Mouse (Mus musculus): Measurements from ENCODE around the gene Fto. TPM values are rescaled to one million over a fixed set of nuclear protein-coding genes. Genes with fewer than 3 reads are reported as not detected.

Gene Fto
- polyA plus RNA-seq, 1 experiment from 2014 or later, result 81.7 TPM

DNA sequence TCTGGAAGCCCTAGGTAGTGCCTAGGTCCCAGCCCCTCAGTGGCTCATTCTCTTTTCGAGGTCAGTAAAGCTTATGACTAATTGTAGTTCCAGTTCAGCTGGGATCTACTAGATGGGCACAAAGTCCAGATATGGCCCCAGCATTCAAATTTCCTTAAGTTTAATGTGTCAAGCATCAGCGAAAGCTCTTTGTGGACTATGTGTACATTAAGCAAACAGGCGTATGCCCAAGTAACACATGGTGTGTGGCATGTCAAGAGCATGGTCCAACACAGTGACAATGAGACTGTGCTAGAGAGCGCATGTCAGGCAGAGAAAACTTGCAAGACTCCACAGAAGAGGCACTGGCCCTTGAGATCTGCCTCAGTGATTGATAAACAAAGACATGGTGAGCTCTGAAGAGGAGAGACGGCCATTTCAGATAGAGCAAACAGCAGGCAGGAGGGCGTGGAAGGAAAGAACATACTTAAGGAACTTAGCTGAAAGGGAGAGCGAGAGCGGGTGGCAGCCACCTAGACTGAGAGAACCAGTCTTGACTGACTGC lies 192.2 kb downstream of the Fto start:
- Histone ChIP-seq H3K36me3 (no peaks in the 10 kb centered on the region), H3K27me3 (ENCODE audit: insufficient read depth, poor library complexity, severe bottlenecking) (no peaks in the 10 kb centered on the region), H3K4me1 (peaks cover 65% of the 10 kb centered on the region), H3K27ac (no peak overlapping the region), H3K9me3 (no peaks in the 10 kb centered on the region), H3K4me3 (no peak overlapping the region)
- WGBS, result 79% methylated on average over 8 of the region's 8 CpGs
- no peak for DNase-seq (ENCODE audit: low spot score)

DNA sequence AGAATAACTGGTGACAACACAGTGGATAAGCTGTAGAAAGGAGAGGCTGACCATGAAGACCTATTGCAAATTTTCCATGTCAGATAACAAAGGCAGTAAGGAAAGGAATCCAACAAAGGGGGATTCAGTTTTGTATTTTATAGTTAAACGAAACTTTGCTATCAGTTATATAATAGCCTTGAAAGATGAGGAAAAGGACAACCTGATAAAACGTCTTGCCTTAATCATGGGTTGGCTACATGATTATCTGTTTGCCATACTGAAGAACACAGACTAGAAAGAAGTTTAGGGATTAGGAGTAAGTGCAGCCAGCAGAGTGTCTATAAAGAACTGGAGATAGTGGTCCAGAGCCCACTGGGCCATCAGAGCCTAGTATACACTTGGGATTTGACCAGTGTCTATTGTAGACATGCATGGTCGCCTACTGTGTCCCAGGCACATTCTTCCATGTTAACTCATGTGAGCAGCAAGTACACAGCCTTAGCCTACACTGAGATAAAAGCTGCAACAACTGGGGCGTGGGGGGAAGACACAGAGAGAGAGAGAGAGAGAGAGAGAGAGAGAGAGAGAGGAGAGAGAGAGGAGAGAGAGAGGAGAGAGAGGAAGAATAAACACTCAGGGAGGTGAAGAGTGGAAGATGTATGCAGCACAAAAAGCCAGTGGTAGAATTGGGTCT lies 192.8 kb downstream of the Fto start:
- Histone ChIP-seq H3K9me3 (no peaks in the 10 kb centered on the region), H3K4me3 (no peak overlapping the region), H3K4me1 (peaks cover 68% of the 10 kb centered on the region), H3K27ac (no peak overlapping the region), H3K27me3 (ENCODE audit: insufficient read depth, poor library complexity, severe bottlenecking) (no peaks in the 10 kb centered on the region), H3K36me3 (no peaks in the 10 kb centered on the region)
- 60% methylated on average over 4 of the region's 4 CpGs for WGBS
- DNase-seq (ENCODE audit: low spot score), result no peak

DNA sequence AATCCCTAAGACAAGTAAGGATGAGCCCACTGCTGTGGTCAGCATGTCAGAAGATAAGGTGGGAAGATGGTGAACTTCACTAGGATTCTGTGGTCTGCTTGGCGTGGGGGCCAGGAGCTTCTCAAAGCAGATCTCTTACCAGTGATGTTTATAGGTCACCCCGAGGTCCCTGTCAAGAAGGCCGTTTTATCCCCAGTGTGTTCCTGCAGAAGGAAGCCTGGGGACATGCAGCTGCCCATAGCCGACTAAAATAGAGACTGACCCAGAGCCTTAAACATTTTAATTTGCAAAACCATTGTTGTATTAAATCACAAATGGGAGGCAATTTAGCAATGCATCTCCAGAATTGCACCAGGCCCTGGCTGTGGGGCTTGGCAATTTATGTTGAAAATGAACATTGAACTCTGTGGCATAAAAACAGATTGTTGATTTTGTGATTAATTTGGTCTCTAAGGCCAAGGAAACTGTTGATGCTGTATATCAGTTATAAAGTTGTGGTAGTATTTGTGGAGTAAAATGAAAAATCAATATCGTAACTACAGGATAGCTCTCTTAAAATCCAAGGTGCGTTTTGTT lies 193.4 kb downstream of the Fto start:
- Histone ChIP-seq H3K9me3 (no peaks in the 10 kb centered on the region), H3K4me3 (no peak overlapping the region), H3K27ac (no peak overlapping the region), H3K27me3 (ENCODE audit: insufficient read depth, poor library complexity, severe bottlenecking) (no peaks in the 10 kb centered on the region), H3K4me1 (peaks cover 73% of the 10 kb centered on the region), H3K36me3 (no peaks in the 10 kb centered on the region)
- no peak for DNase-seq (ENCODE audit: low spot score)
- WGBS, result 71% methylated on average over 6 of the region's 6 CpGs

DNA sequence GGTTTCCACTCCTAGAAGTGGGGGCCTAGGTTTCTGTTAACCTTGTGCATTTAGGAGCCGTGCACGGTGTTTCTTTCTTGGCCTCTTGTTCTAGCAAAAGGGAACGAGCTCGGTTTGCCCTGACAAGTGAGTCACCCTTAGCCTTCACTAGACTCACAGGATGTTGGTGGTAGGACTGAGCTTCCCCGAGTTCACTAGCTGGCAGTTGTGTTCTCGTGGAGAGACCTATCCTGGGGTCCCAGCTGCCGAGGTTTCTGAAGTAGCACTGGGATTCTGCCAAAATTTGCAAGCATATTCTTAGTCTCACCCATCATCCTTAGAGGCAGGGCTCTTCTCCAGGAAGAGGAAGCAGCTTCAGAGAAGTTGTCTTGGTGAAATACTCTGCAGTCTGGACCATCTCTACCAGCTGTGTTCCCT lies 194.4 kb downstream of the Fto start:
- WGBS, result 61% methylated on average over 7 of the region's 7 CpGs
- no peaks in the 10 kb centered on the region for H3K27me3 ChIP-seq (ENCODE audit: insufficient read depth, poor library complexity, severe bottlenecking)
- no peak for DNase-seq (ENCODE audit: low spot score)
- peak overlapping the region; percentile 59; the same call in 1 of the 2 replicates for H3K27ac ChIP-seq
- no peaks in the 10 kb centered on the region for H3K36me3 ChIP-seq
- H3K4me3 ChIP-seq, result no peak overlapping the region
- H3K9me3 ChIP-seq, result no peaks in the 10 kb centered on the region
- peaks cover 71% of the 10 kb centered on the region for H3K4me1 ChIP-seq

DNA sequence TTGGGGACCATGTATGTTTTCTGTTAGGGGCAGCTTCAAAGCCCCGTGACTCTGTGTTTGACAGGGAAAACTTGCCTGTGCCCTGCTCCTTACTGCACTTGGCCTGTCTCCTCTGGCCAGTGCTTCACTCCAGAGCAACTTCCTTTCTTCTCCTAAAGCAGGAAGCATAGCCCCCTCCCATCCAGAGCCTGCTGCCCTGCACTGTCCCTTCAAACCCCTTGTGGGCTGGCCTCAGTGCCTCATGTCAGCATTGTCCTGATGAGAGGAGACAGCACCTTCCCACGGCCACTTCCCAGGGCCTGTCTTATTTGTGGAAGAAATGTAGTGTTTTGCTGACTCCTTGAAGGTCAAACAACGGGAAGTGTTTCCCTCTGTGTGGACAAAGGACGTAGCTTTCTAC lies 195.0 kb downstream of the Fto start:
- 42% methylated on average over 4 of the region's 4 CpGs for WGBS
- peaks cover 66% of the 10 kb centered on the region for H3K4me1 ChIP-seq
- peak overlapping the region; percentile 59; the same call in 1 of the 2 replicates for H3K27ac ChIP-seq
- H3K27me3 ChIP-seq (ENCODE audit: insufficient read depth, poor library complexity, severe bottlenecking), result no peaks in the 10 kb centered on the region
- no peak for DNase-seq (ENCODE audit: low spot score)
- H3K9me3 ChIP-seq, result no peaks in the 10 kb centered on the region
- no peaks in the 10 kb centered on the region for H3K36me3 ChIP-seq
- H3K4me3 ChIP-seq, result no peak overlapping the region

DNA sequence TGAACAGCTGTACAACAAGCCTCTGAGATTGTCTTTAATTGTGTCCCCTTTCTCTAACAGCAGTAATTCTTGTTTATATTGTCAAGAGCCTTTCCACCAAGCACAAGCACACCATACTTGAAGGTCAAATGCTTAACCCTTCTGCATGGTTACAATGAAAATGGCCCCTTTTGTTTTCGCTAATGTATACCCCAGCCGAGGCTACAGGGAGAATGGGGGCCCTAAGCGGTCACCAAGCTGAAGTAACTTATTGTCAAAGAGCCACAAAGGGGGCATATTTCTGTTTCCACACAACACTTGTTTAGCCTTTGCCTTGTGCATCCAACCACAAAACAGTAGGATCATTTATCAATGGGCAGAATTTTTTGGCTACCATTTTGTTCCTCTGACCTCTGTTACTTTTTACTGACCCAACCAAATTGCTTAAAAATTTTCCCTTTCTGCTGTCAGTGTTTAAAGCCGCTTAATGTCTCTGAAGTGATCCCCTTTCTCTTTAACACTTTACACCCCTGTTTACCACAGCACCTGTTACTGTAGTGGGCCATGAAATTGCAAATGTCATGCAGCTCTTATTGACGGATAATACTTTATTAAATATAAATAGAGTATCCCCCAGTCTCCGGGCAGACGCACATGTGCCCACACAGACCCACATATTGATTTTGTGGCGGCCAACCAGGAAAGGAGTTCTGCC lies 196.0 kb downstream of the Fto start:
- Histone ChIP-seq H3K4me1 (peaks cover 56% of the 10 kb centered on the region), H3K27ac (no peak overlapping the region), H3K9me3 (no peaks in the 10 kb centered on the region), H3K36me3 (no peaks in the 10 kb centered on the region), H3K4me3 (no peak overlapping the region), H3K27me3 (ENCODE audit: insufficient read depth, poor library complexity, severe bottlenecking) (no peaks in the 10 kb centered on the region)
- no peak for DNase-seq (ENCODE audit: low spot score)
- WGBS, result 85% methylated on average over 8 of the region's 8 CpGs

DNA sequence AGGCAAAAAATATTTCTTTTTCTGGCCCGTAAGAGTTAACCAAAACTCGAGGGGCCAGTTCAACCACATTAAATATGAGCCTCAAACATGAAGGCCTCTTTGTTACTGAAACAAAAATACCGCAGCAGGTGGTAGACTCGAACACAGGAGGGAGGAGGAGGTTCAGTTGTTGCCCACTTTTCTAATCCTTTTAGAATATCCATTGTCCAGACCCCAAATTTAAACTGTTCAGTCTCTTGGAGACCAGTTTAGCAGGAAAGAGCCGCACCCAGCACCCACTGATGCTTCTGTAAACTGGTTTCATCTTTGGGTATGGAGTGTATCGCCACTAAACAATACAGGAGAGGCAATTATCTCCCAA lies 196.6 kb downstream of the Fto start:
- no peaks in the 10 kb centered on the region for H3K27me3 ChIP-seq (ENCODE audit: insufficient read depth, poor library complexity, severe bottlenecking)
- 84% methylated on average over 6 of the region's 6 CpGs for WGBS
- no peak overlapping the region for H3K4me3 ChIP-seq
- 0 out of 2 replicates have a peak overlapping the region, but pooled peaks have one; percentile 22 for H3K27ac ChIP-seq
- DNase-seq (ENCODE audit: low spot score), result no peak
- no peaks in the 10 kb centered on the region for H3K36me3 ChIP-seq
- peaks cover 60% of the 10 kb centered on the region for H3K4me1 ChIP-seq
- no peaks in the 10 kb centered on the region for H3K9me3 ChIP-seq

DNA sequence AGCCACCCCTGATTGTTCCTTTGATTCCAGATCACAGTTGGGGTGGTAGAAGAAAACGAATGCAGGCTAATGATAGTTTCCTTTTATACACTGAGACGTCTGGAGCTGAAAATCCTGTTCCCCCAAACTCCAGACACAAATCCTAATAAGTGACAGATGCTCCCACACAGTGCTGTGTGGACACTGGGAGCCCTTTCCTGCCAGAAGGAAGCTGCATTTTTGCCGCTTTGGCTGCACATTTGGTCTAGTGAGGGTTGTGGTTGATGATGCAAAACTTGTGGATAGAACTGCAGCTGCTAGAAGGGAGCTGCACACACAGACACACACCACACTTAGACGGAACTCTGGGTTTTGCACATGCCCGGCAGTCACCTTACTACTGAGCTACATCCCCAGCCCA lies 197.4 kb downstream of the Fto start:
- H3K27ac ChIP-seq, result no peak overlapping the region
- no peak overlapping the region for H3K4me3 ChIP-seq
- no peaks in the 10 kb centered on the region for H3K9me3 ChIP-seq
- no peak for DNase-seq (ENCODE audit: low spot score)
- H3K4me1 ChIP-seq, result peaks cover 56% of the 10 kb centered on the region
- 65% methylated on average over 5 of the region's 5 CpGs for WGBS
- H3K27me3 ChIP-seq (ENCODE audit: insufficient read depth, poor library complexity, severe bottlenecking), result no peaks in the 10 kb centered on the region
- H3K36me3 ChIP-seq, result no peaks in the 10 kb centered on the region

DNA sequence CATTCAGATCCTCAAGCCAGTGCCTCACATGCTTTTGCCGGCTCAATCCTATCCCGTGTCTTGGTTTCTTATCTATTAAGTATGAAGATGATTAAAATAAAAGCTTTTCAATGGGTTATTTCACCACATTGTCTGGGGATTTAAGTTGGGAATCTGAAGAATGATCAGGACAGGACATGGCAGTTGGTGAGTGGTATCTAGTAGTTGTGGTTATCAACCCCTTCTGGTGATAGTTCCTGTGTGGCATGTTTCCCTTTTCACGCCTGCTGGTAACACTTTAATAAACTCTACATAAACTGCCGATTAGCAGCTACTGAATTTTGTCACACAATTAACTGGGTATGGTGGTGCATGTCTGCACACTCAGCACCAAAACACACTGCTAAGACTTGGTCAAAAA lies 198.6 kb downstream of the Fto start:
- Histone ChIP-seq H3K27ac (no peak overlapping the region), H3K9me3 (no peaks in the 10 kb centered on the region), H3K4me1 (peaks cover 44% of the 10 kb centered on the region), H3K27me3 (ENCODE audit: insufficient read depth, poor library complexity, severe bottlenecking) (no peaks in the 10 kb centered on the region), H3K4me3 (no peak overlapping the region), H3K36me3 (no peaks in the 10 kb centered on the region)
- 75% methylated on average over 4 of the region's 4 CpGs for WGBS
- no peak for DNase-seq (ENCODE audit: low spot score)

DNA sequence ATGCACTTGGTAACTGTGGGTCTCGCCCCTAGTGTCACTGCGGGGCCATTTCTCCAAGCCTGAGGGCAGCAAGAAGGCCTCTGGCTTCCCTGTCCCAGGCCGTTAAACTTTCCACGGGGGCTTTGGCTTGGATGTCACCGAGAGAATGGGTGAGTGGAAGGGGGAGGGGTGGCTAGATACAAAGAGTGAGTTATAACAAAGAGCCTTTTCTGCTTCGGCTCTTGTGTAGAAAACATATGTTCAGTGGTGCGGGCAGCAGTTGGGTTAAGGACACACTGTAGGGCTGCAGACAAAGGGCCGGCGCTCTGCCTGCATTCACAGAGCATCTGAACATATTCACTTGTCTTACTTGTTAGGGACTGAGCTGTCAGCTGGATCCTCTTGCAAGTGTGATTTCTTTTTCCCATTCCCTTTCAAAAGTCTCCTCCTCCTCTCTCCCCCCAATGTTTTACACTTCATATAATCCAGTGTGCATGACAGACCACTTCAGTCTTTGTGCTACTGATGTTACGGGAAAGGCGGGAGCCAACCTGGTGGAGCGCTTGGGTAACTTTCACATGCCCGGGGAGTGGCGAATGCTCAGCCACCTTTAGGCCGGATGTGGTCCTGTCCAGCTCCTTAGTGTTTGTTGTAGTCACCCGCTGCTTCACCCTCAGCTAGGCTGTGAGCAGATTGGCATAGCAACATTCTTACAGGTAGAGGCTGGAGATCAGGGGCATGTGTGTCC lies 201.6 kb downstream of the Fto start:
- Histone ChIP-seq H3K27ac (no peak overlapping the region), H3K9me3 (no peaks in the 10 kb centered on the region), H3K27me3 (ENCODE audit: insufficient read depth, poor library complexity, severe bottlenecking) (no peaks in the 10 kb centered on the region), H3K4me1 (peaks cover 44% of the 10 kb centered on the region), H3K36me3 (no peaks in the 10 kb centered on the region), H3K4me3 (no peak overlapping the region)
- WGBS, result 69% methylated on average over 16 of the region's 16 CpGs
- no peak for DNase-seq (ENCODE audit: low spot score)

DNA sequence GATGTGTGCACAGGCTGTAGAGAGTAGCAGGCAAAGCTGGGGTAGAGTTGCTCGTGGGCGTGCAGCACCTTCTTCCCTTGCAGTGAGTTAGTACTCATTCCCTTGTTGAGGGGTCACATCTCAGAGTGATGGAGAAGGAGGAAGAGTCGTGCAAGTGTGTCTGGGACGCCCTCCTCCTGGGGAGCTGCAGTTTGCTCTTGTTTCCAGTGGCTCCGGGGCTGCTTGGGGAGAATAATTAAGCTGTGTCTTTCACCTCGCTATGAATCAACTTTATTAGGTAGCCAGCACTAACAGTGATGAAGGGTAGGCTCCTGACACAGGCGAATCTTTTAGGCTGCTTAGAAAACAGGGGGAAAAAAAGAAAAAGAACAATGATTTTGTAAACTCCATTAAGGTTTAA lies 203.1 kb downstream of the Fto start:
- H3K27ac ChIP-seq, result no peak overlapping the region
- H3K36me3 ChIP-seq, result no peaks in the 10 kb centered on the region
- DNase-seq (ENCODE audit: low spot score), result no peak
- WGBS, result 39% methylated on average over 7 of the region's 7 CpGs
- H3K4me1 ChIP-seq, result peaks cover 42% of the 10 kb centered on the region
- H3K27me3 ChIP-seq (ENCODE audit: insufficient read depth, poor library complexity, severe bottlenecking), result peaks cover 9% of the 10 kb centered on the region; the same call in 1 of the 2 replicates
- H3K9me3 ChIP-seq, result no peaks in the 10 kb centered on the region
- no peak overlapping the region for H3K4me3 ChIP-seq

DNA sequence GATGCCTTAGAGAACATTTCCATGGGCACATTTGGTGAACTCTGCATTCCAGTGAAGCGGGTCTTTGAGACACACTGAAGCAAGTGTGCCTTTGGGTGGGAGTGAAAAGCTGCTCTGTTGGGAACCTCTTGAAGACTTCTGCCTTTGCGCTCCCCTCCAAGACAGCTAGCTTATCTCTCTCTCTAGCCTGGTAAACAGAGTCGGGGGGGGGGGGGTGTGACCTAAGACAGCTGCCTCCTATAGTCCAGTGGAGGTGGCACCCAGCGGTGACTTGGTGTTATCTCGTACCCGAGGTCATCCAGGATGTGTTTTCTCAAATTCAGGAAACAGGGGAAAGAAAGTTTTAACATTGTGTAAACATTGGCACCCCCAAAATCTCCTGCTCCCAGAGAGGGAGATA lies 204.8 kb downstream of the Fto start:
- H3K27me3 ChIP-seq (ENCODE audit: insufficient read depth, poor library complexity, severe bottlenecking), result peaks cover 13% of the 10 kb centered on the region; the same call in 1 of the 2 replicates
- DNase-seq (ENCODE audit: low spot score), result no peak
- H3K36me3 ChIP-seq, result no peaks in the 10 kb centered on the region
- H3K9me3 ChIP-seq, result no peaks in the 10 kb centered on the region
- H3K4me3 ChIP-seq, result no peak overlapping the region
- H3K4me1 ChIP-seq, result peaks cover 51% of the 10 kb centered on the region
- H3K27ac ChIP-seq, result no peak overlapping the region
- 13% methylated on average over 6 of the region's 6 CpGs for WGBS

DNA sequence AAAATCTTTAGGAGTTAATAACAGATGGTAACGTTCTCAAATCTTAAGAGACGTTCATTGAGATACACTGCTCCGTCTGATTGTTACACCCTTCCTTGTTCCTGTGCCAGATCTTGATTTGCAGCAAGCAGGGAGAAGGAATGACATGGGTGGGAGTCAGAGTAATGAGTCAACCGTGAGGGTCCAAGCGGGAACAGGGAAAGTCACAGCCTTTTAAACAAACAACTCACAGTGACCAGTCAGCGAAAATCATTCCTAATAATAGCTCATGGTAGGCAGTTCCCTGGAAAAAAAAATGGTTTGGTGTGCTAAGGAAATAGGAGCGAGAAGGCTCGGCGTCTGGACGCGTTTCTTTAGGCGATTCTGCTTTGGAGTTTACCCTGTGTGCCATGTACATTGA lies 208.9 kb downstream of the Fto start:
- H3K4me3 ChIP-seq, result no peak overlapping the region
- peaks cover 77% of the 10 kb centered on the region for H3K4me1 ChIP-seq
- H3K36me3 ChIP-seq, result no peaks in the 10 kb centered on the region
- no peak overlapping the region for H3K27ac ChIP-seq
- no peaks in the 10 kb centered on the region for H3K9me3 ChIP-seq
- no peak for DNase-seq (ENCODE audit: low spot score)
- peaks cover 21% of the 10 kb centered on the region; the same call in 1 of the 2 replicates for H3K27me3 ChIP-seq (ENCODE audit: insufficient read depth, poor library complexity, severe bottlenecking)
- WGBS, result 54% methylated on average over 12 of the region's 12 CpGs

Measured in heart, embryonic 10.5 days (tissue).